Mouse (Mus musculus): ENCODE results near the gene Ly6g5c. TPM values are rescaled to one million over a fixed set of nuclear protein-coding genes. Genes with fewer than 3 reads are reported as not detected.

Gene Ly6g5c
- total and polyA plus RNA-seq, 3 experiments: not detected

DNA sequence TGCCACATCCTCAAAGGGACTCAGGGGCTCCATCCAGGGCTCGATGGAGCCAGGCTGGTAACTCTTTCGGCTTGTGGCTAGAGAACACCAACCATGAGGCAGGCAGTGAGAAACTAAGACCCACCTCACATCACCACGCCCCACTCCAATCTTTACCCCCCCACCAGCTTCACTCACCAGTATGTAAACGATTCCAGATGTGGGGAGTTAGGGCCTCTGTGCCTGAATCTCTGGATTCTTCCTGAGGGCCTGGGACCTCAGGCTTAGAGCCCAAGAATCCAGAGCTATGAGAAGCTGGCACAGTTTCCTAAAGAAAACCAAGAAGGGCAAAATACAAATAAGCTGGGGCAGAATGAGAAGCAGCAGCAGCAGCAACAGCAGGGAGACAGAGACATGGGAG is 45.9 kb downstream of the Ly6g5c start:
- Histone ChIP-seq H3K4me3 (ENCODE audit: low read depth, low read length) (no peak overlapping the region), H3K4me1 (ENCODE audit: insufficient read depth, low read depth, low read length) (peaks cover 47% of the 10 kb centered on the region), H3K9me3 (replicated peaks) (no peaks in the 10 kb centered on the region), H3K27me3 (ENCODE audit: insufficient read depth, low read length) (no peaks in the 10 kb centered on the region), H3K36me3 (replicated peaks) (peaks cover 98% of the 10 kb centered on the region)
- no peak for ATAC-seq (ENCODE audit: extremely low read depth, insufficient number of reproducible peaks, low FRiP score, poor library complexity, severe bottlenecking)
- TF ChIP-seq CTCF (IDR thresholded peaks at IDR 0.05; ENCODE audit: low read depth, low read length): no peak
- no peak for TF ChIP-seq POLR2AphosphoS5 (IDR thresholded peaks at IDR 0.05; ENCODE audit: insufficient replicate concordance, low read depth, low read length)
- TF ChIP-seq GATA2 (IDR thresholded peaks at IDR 0.05; ENCODE audit: borderline replicate concordance, low read depth, low read length): no peak
- DNase-seq (ENCODE audit: low spot score): no peak

GRCm38 (mm10) chr17:35154616-35155015 is 46.5 kb downstream of the Ly6g5c start:
- H3K27me3 ChIP-seq (ENCODE audit: insufficient read depth, low read length): no peaks in the 10 kb centered on the region
- ATAC-seq (ENCODE audit: extremely low read depth, insufficient number of reproducible peaks, low FRiP score, poor library complexity, severe bottlenecking) (no peak), DNase-seq (ENCODE audit: low spot score) (no peak)
- peaks cover 98% of the 10 kb centered on the region for H3K36me3 ChIP-seq (replicated peaks)
- H3K4me1 ChIP-seq (ENCODE audit: insufficient read depth, low read depth, low read length): peaks cover 52% of the 10 kb centered on the region
- TF ChIP-seq POLR2AphosphoS5 (IDR thresholded peaks at IDR 0.05; ENCODE audit: insufficient replicate concordance, low read depth, low read length) (no peak), GATA2 (IDR thresholded peaks at IDR 0.05; ENCODE audit: borderline replicate concordance, low read depth, low read length) (no peak), GATA1 (IDR thresholded peaks at IDR 0.05; ENCODE audit: borderline replicate concordance, low read length) (no peak), CTCF (IDR thresholded peaks at IDR 0.05; ENCODE audit: low read depth, low read length) (no peak), TAL1 (conservative IDR thresholded peaks at IDR 0.05; ENCODE audit: low read depth, low read length) (no peak)
- H3K9me3 ChIP-seq (replicated peaks): no peaks in the 10 kb centered on the region
- H3K4me3 ChIP-seq (ENCODE audit: low read depth, low read length): no peak overlapping the region

GRCm38 (mm10) chr17:35155451-35155850 is 47.4 kb downstream of the Ly6g5c start:
- Histone ChIP-seq H3K9me3 (replicated peaks) (no peaks in the 10 kb centered on the region), H3K4me3 (ENCODE audit: low read depth, low read length) (0 out of 2 replicates have a peak overlapping the region, but pooled peaks have one; percentile 13), H3K4me1 (ENCODE audit: insufficient read depth, low read depth, low read length) (peaks cover 55% of the 10 kb centered on the region), H3K27me3 (ENCODE audit: insufficient read depth, low read length) (no peaks in the 10 kb centered on the region), H3K36me3 (replicated peaks) (peaks cover 98% of the 10 kb centered on the region)
- ATAC-seq (ENCODE audit: extremely low read depth, insufficient number of reproducible peaks, low FRiP score, poor library complexity, severe bottlenecking) (no peak), DNase-seq (ENCODE audit: low spot score) (no peak)
- TF ChIP-seq TAL1 (conservative IDR thresholded peaks at IDR 0.05; ENCODE audit: low read depth, low read length) (no peak), GATA2 (IDR thresholded peaks at IDR 0.05; ENCODE audit: borderline replicate concordance, low read depth, low read length) (no peak), GATA1 (IDR thresholded peaks at IDR 0.05; ENCODE audit: borderline replicate concordance, low read length) (no peak), CTCF (IDR thresholded peaks at IDR 0.05; ENCODE audit: low read depth, low read length) (no peak), POLR2AphosphoS5 (IDR thresholded peaks at IDR 0.05; ENCODE audit: insufficient replicate concordance, low read depth, low read length) (no peak)

DNA sequence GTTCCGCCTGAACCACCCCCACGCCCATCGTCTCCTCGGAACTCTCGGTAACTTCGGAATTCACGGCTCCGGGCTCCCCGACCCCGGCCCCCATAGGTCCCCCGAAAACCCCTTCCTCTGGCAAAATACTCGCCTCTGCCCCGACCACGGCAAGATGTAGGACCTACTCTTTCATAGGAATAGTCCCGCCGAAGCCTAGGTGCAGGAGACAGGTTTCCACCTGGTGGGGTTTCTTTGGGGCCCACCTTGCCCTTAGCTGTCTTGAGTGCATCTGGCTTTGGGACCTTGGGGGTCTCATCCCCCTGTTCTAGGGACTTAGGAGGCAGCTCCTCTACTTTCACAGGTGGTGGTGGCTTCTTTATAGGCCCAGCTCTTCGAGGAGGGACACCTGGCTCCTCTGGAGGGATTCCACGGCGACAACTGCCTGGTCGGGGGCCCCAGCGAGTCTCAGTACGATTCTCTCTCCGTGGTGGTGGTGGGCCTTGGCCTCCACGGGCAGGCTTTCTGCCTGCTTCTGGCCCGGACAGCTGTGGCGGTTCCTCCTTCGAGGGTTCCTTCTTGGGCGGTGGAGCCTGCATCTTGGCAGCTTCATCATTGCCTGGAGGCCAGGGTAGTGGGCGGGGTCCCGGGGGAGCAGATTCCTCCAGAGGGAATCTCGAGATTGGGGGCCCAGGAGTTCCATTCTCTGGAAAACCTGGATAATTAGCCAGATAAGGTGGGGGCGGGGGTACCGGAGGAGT is 48.6 kb downstream of the Ly6g5c start:
- H3K4me1 ChIP-seq (ENCODE audit: insufficient read depth, low read depth, low read length): peaks cover 66% of the 10 kb centered on the region
- ATAC-seq (ENCODE audit: extremely low read depth, insufficient number of reproducible peaks, low FRiP score, poor library complexity, severe bottlenecking) (no peak), DNase-seq (ENCODE audit: low spot score) (no peak)
- peaks cover 99% of the 10 kb centered on the region for H3K36me3 ChIP-seq (replicated peaks)
- H3K27me3 ChIP-seq (ENCODE audit: insufficient read depth, low read length): no peaks in the 10 kb centered on the region
- no peak overlapping the region; the same call in 1 of the 2 replicates for H3K4me3 ChIP-seq (ENCODE audit: low read depth, low read length)
- H3K9me3 ChIP-seq (replicated peaks): no peaks in the 10 kb centered on the region
- TF ChIP-seq GATA1 (IDR thresholded peaks at IDR 0.05; ENCODE audit: borderline replicate concordance, low read length) (no peak), POLR2AphosphoS5 (IDR thresholded peaks at IDR 0.05; ENCODE audit: insufficient replicate concordance, low read depth, low read length) (no peak), TAL1 (conservative IDR thresholded peaks at IDR 0.05; ENCODE audit: low read depth, low read length) (no peak), GATA2 (IDR thresholded peaks at IDR 0.05; ENCODE audit: borderline replicate concordance, low read depth, low read length) (no peak), CTCF (IDR thresholded peaks at IDR 0.05; ENCODE audit: low read depth, low read length) (no peak)

DNA sequence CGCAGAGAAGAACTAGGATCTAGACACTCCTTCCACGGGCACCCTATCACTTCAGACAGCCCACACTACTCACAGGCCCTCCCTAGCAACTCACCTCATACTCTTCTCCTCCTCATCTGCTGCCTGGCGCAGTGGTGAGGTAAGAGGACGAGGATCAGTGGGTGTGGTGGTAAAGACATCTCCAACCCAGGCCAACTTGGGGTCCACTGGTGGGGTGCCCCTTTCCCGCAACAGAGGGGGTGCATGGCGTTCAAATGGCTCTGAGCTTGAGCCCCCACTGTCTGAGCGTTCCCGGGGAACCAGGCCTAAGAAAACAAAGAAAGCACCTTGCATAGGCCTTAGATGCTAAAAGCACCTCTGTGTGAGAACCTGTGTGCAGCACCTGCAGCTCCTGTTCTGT is 49.2 kb downstream of the Ly6g5c start:
- ATAC-seq (ENCODE audit: extremely low read depth, insufficient number of reproducible peaks, low FRiP score, poor library complexity, severe bottlenecking): no peak
- Histone ChIP-seq H3K27me3 (ENCODE audit: insufficient read depth, low read length) (no peaks in the 10 kb centered on the region), H3K9me3 (replicated peaks) (no peaks in the 10 kb centered on the region), H3K36me3 (replicated peaks) (peaks cover 100% of the 10 kb centered on the region), H3K4me3 (ENCODE audit: low read depth, low read length) (no peak overlapping the region), H3K4me1 (ENCODE audit: insufficient read depth, low read depth, low read length) (peaks cover 70% of the 10 kb centered on the region)
- TF ChIP-seq GATA1 (IDR thresholded peaks at IDR 0.05; ENCODE audit: borderline replicate concordance, low read length) (no peak), POLR2AphosphoS5 (IDR thresholded peaks at IDR 0.05; ENCODE audit: insufficient replicate concordance, low read depth, low read length) (no peak), CTCF (IDR thresholded peaks at IDR 0.05; ENCODE audit: low read depth, low read length) (no peak)
- no peak for DNase-seq (ENCODE audit: low spot score)

GRCm38 (mm10) chr17:35157661-35158175 is 49.6 kb downstream of the Ly6g5c start:
- Histone ChIP-seq H3K4me1 (ENCODE audit: insufficient read depth, low read depth, low read length) (peaks cover 75% of the 10 kb centered on the region), H3K36me3 (replicated peaks) (peaks cover 100% of the 10 kb centered on the region), H3K4me3 (ENCODE audit: low read depth, low read length) (no peak overlapping the region), H3K27me3 (ENCODE audit: insufficient read depth, low read length) (no peaks in the 10 kb centered on the region), H3K9me3 (replicated peaks) (no peaks in the 10 kb centered on the region)
- no peak for DNase-seq (ENCODE audit: low spot score)
- ATAC-seq (ENCODE audit: extremely low read depth, insufficient number of reproducible peaks, low FRiP score, poor library complexity, severe bottlenecking): no peak
- TF ChIP-seq POLR2AphosphoS5 (IDR thresholded peaks at IDR 0.05; ENCODE audit: insufficient replicate concordance, low read depth, low read length): no peak
- no peak for TF ChIP-seq GATA2 (IDR thresholded peaks at IDR 0.05; ENCODE audit: borderline replicate concordance, low read depth, low read length)
- no peak for TF ChIP-seq TAL1 (conservative IDR thresholded peaks at IDR 0.05; ENCODE audit: low read depth, low read length)
- TF ChIP-seq GATA1 (IDR thresholded peaks at IDR 0.05; ENCODE audit: borderline replicate concordance, low read length): no peak
- TF ChIP-seq CTCF (IDR thresholded peaks at IDR 0.05; ENCODE audit: low read depth, low read length): no peak

All from G1E (cell line).